Mouse (Mus musculus): ENCODE measurements around the gene Vmn1r167. TPM values are rescaled to one million over a fixed set of nuclear protein-coding genes. Genes with fewer than 3 reads are reported as not detected.
"Not testable (repeated sequence)": the region's sequence is repeated elsewhere in the genome, so short reads cannot be mapped to it uniquely, and the experiment has no call there.

The Vmn1r167 gene
- not detected in 2 replicates for polyA plus RNA-seq (2012; rRNA removed)
- not detected in 2 replicates for polyA plus RNA-seq (2014; fragmentation: Nextera tagmentation; extraction: Ambion mirVana)

GRCm38 (mm10) chr7:23507106-23507505 is at the start of gene Vmn1r167:
TSS of gene Vmn1r167 (minus strand) at chr7:23507206.
- H3K9ac ChIP-seq (replicated peaks); H3K27me3 ChIP-seq (ENCODE audit: control insufficient read depth, insufficient read depth, low read length); H3K9me3 ChIP-seq (ENCODE audit: control insufficient read depth, low read length); H3K36me3 ChIP-seq (replicated peaks; ENCODE audit: control insufficient read depth, insufficient read depth, low read depth); ATAC-seq (ENCODE audit: insufficient read depth); DNase-seq (ENCODE audit: low read depth in 3 of 3, low spot score in 3 of 3); H3K27ac ChIP-seq; H3K4me3 ChIP-seq (ENCODE audit: insufficient read depth in 1 of 2, low read depth in 2 of 2, low read length in 2 of 2); H3K4me1 ChIP-seq (replicated peaks; ENCODE audit: control insufficient read depth in 2 of 2, insufficient read depth in 2 of 2, low read length in 1 of 2); H3K4me2 ChIP-seq (ENCODE audit: low read depth): not testable (repeated sequence)
- 68% methylated on average over 2 of the region's 2 CpGs for WGBS (ENCODE audit: insufficient replicate concordance)

GRCm38 (mm10) chr7:23539432-23539831 is 32.4 kb upstream of the Vmn1r167 start, which contains the start of gene Vmn1r168:
TSS of gene Vmn1r168 (plus strand) at chr7:23539732.
- not testable (repeated sequence) for H3K36me3 ChIP-seq (replicated peaks; ENCODE audit: control insufficient read depth, insufficient read depth, low read depth); H3K27me3 ChIP-seq (ENCODE audit: control insufficient read depth, insufficient read depth, low read length); H3K9ac ChIP-seq (replicated peaks); H3K4me1 ChIP-seq (replicated peaks; ENCODE audit: control insufficient read depth in 2 of 2, insufficient read depth in 2 of 2, low read length in 1 of 2); H3K4me2 ChIP-seq (ENCODE audit: low read depth); DNase-seq (ENCODE audit: low read depth in 3 of 3, low spot score in 3 of 3); H3K27ac ChIP-seq; ATAC-seq (ENCODE audit: insufficient read depth); H3K9me3 ChIP-seq (ENCODE audit: control insufficient read depth, low read length); H3K4me3 ChIP-seq (ENCODE audit: insufficient read depth in 1 of 2, low read depth in 2 of 2, low read length in 2 of 2)
- no CpG with 5 or more reads among the region's 1 CpGs for WGBS (ENCODE audit: insufficient replicate concordance)

- H3K9me3 ChIP-seq (ENCODE audit: control insufficient read depth, low read length); H3K4me2 ChIP-seq (ENCODE audit: low read depth); H3K27me3 ChIP-seq (ENCODE audit: control insufficient read depth, insufficient read depth, low read length); H3K36me3 ChIP-seq (replicated peaks; ENCODE audit: control insufficient read depth, insufficient read depth, low read depth); H3K4me3 ChIP-seq (ENCODE audit: insufficient read depth in 1 of 2, low read depth in 2 of 2, low read length in 2 of 2); H3K9ac ChIP-seq (replicated peaks); DNase-seq (ENCODE audit: low read depth in 3 of 3, low spot score in 3 of 3); H3K27ac ChIP-seq; ATAC-seq (ENCODE audit: insufficient read depth); H3K4me1 ChIP-seq (replicated peaks; ENCODE audit: control insufficient read depth in 2 of 2, insufficient read depth in 2 of 2, low read length in 1 of 2): not testable (repeated sequence)
- WGBS (ENCODE audit: insufficient replicate concordance) = 36% methylated on average over 2 of the region's 2 CpGs
Measured at GRCm38 (mm10) chr7:23472886-23473285, 34.1 kb downstream of the Vmn1r167 start.

GRCm38 (mm10) chr7:23470832-23471231 is 36.2 kb downstream of the Vmn1r167 start:
- not testable (repeated sequence) for H3K4me1 ChIP-seq (replicated peaks; ENCODE audit: control insufficient read depth in 2 of 2, insufficient read depth in 2 of 2, low read length in 1 of 2); H3K4me3 ChIP-seq (ENCODE audit: insufficient read depth in 1 of 2, low read depth in 2 of 2, low read length in 2 of 2); H3K9me3 ChIP-seq (ENCODE audit: control insufficient read depth, low read length); H3K4me2 ChIP-seq (ENCODE audit: low read depth); H3K36me3 ChIP-seq (replicated peaks; ENCODE audit: control insufficient read depth, insufficient read depth, low read depth); H3K9ac ChIP-seq (replicated peaks); H3K27ac ChIP-seq; H3K27me3 ChIP-seq (ENCODE audit: control insufficient read depth, insufficient read depth, low read length); ATAC-seq (ENCODE audit: insufficient read depth); DNase-seq (ENCODE audit: low read depth in 3 of 3, low spot score in 3 of 3)
- WGBS (ENCODE audit: insufficient replicate concordance) = 36% methylated on average over 3 of the region's 3 CpGs

GRCm38 (mm10) chr7:23470201-23470600 is 36.8 kb downstream of the Vmn1r167 start:
- H3K27ac ChIP-seq; H3K9me3 ChIP-seq (ENCODE audit: control insufficient read depth, low read length); H3K36me3 ChIP-seq (replicated peaks; ENCODE audit: control insufficient read depth, insufficient read depth, low read depth); DNase-seq (ENCODE audit: low read depth in 3 of 3, low spot score in 3 of 3); H3K4me3 ChIP-seq (ENCODE audit: insufficient read depth in 1 of 2, low read depth in 2 of 2, low read length in 2 of 2); ATAC-seq (ENCODE audit: insufficient read depth); H3K27me3 ChIP-seq (ENCODE audit: control insufficient read depth, insufficient read depth, low read length); H3K9ac ChIP-seq (replicated peaks); H3K4me2 ChIP-seq (ENCODE audit: low read depth); H3K4me1 ChIP-seq (replicated peaks; ENCODE audit: control insufficient read depth in 2 of 2, insufficient read depth in 2 of 2, low read length in 1 of 2): not testable (repeated sequence)
- whole genome bisulfite sequencing (ENCODE audit: insufficient replicate concordance) = 41% methylated on average over 3 of the region's 3 CpGs

Other genes with a start within 250 kb of the Vmn1r167 start
- gene Gm6902, start 228.3 kb downstream of the Vmn1r167 start, polyA plus RNA-seq (2012; rRNA removed) = not detected in 2 replicates
- not detected in 2 replicates for gene Gm6902, start 228.3 kb downstream of the Vmn1r167 start, polyA plus RNA-seq (2014; fragmentation: Nextera tagmentation; extraction: Ambion mirVana)
- not detected in 2 replicates for gene Nlrp4e, start 206.0 kb downstream of the Vmn1r167 start, polyA plus RNA-seq (2012; rRNA removed)
- not detected in 2 replicates for gene Nlrp4e, start 206.0 kb downstream of the Vmn1r167 start, polyA plus RNA-seq (2014; fragmentation: Nextera tagmentation; extraction: Ambion mirVana)
- gene Nlrp5, start 121.3 kb downstream of the Vmn1r167 start, polyA plus RNA-seq (2012; rRNA removed) = not detected in 2 replicates
- gene Nlrp5, start 121.3 kb downstream of the Vmn1r167 start, polyA plus RNA-seq (2014; fragmentation: Nextera tagmentation; extraction: Ambion mirVana) = not detected in 2 replicates
- gene Vmn1r168, start 32.5 kb upstream of the Vmn1r167 start, polyA plus RNA-seq (2012; rRNA removed) = not detected in 2 replicates
- not detected in 2 replicates for gene Vmn1r168, start 32.5 kb upstream of the Vmn1r167 start, polyA plus RNA-seq (2014; fragmentation: Nextera tagmentation; extraction: Ambion mirVana)
- gene Vmn1r169, start 68.3 kb upstream of the Vmn1r167 start, polyA plus RNA-seq (2012; rRNA removed) = not detected in 2 replicates
- gene Vmn1r169, start 68.3 kb upstream of the Vmn1r167 start, polyA plus RNA-seq (2014; fragmentation: Nextera tagmentation; extraction: Ambion mirVana) = not detected in 2 replicates
- gene Vmn1r170, start 99.0 kb upstream of the Vmn1r167 start, polyA plus RNA-seq (2012; rRNA removed) = not detected in 2 replicates
- gene Vmn1r170, start 99.0 kb upstream of the Vmn1r167 start, polyA plus RNA-seq (2014; fragmentation: Nextera tagmentation; extraction: Ambion mirVana) = not detected in 2 replicates
- not detected in 2 replicates for gene Vmn1r171, start 123.5 kb upstream of the Vmn1r167 start, polyA plus RNA-seq (2012; rRNA removed)
- not detected in 2 replicates for gene Vmn1r171, start 123.5 kb upstream of the Vmn1r167 start, polyA plus RNA-seq (2014; fragmentation: Nextera tagmentation; extraction: Ambion mirVana)
- gene Vmn1r172, start 151.1 kb upstream of the Vmn1r167 start, polyA plus RNA-seq (2012; rRNA removed) = not detected in 2 replicates
- gene Vmn1r172, start 151.1 kb upstream of the Vmn1r167 start, polyA plus RNA-seq (2014; fragmentation: Nextera tagmentation; extraction: Ambion mirVana) = not detected in 2 replicates
- gene Vmn1r173, start 193.5 kb upstream of the Vmn1r167 start, polyA plus RNA-seq (2012; rRNA removed) = not detected in 2 replicates
- not detected in 2 replicates for gene Vmn1r173, start 193.5 kb upstream of the Vmn1r167 start, polyA plus RNA-seq (2014; fragmentation: Nextera tagmentation; extraction: Ambion mirVana)
- gene Vmn1r174, start 245.1 kb upstream of the Vmn1r167 start, polyA plus RNA-seq (2012; rRNA removed) = not detected in 2 replicates
- not detected in 2 replicates for gene Vmn1r174, start 245.1 kb upstream of the Vmn1r167 start, polyA plus RNA-seq (2014; fragmentation: Nextera tagmentation; extraction: Ambion mirVana)

Measured in liver, embryonic 14.5 days (tissue).